29 mouse cellular contexts compared by ENCODE assay signal in the genomic region with DNA sequence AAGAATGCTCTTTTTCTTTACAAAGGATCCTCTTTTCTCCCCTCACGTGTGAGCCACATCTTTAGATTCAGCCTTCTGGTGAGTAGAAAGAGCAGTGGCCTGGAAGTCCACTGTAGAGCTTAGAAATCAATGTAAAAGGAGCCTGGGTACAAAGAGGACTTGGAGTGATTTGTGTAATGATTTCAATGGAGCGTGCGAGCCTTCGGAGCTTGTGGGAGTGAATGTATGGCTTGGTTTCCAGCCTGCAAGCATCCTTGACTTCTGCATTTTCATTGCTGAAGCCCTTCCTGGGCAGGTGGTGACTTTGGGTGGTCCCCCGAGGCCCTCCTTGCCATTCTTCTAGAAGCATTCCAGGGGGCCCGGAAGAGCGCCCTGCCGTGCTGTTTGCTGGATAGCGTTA. TPM values are rescaled to one million over a fixed set of nuclear protein-coding genes. Genes with fewer than 3 reads are reported as not detected.
DNase-seq lines count a peak whose midpoint lies in the region; ATAC-seq and TF ChIP-seq lines count a peak whose summit lies in the region.
"Had no signal": no experiment of that assay in that cellular context is flagged by ENCODE, and none has a peak within 500 bp of the region (broad histone marks: within the 10 kb centered on the region; RNA-seq: fewer than 3 reads in every experiment).

No protein-coding gene starts in this region.

- no peaks in the 10 kb centered on the region for H3K27me3 ChIP-seq in kidney, embryonic 14.5 days (ENCODE audit: control insufficient read depth, insufficient read depth, low read length)
- H3K27me3 ChIP-seq in neural tube, embryonic 11.5 days (ENCODE audit: control insufficient read depth, insufficient read depth, low read length): no peaks in the 10 kb centered on the region
- H3K27me3 ChIP-seq in neural tube, embryonic 13.5 days: no peaks in the 10 kb centered on the region; the same call in 1 of the 2 replicates
- H3K27me3 ChIP-seq in limb, embryonic 10.5 days (ENCODE audit: low read depth, poor library complexity, severe bottlenecking): 0 out of 2 replicates have a peak, but pooled peaks cover 4% of the 10 kb centered on the region
- H3K27me3 ChIP-seq: hindbrain, embryonic 15.5 days; Patski had no signal

- ATAC-seq in kidney, embryonic 14.5 days (ENCODE audit: low FRiP score, low TSS enrichment): 0 out of 2 replicates have a peak, but pooled peaks have one; percentile 46
- no peak for ATAC-seq in neural tube, embryonic 11.5 days (ENCODE audit: insufficient read depth, low FRiP score, low TSS enrichment)
- peak; percentile 81 for ATAC-seq in neural tube, embryonic 13.5 days (ENCODE audit: low read depth)
- ATAC-seq: CD4-positive, CD25-positive, alpha-beta regulatory T cell, adult 4 months; forebrain, postnatal 0 days; inflammation-experienced regulatory T-cells, adult 6 months; Patski had no signal

- H3K36me3 ChIP-seq in kidney, embryonic 14.5 days (ENCODE audit: control insufficient read depth, insufficient read depth, low read length): no peaks in the 10 kb centered on the region; the same call in 1 of the 2 replicates
- H3K36me3 ChIP-seq in neural tube, embryonic 11.5 days (ENCODE audit: control insufficient read depth, insufficient read depth, low read length): no peaks in the 10 kb centered on the region
- peaks cover 3% of the 10 kb centered on the region; the same call in 1 of the 2 replicates for H3K36me3 ChIP-seq in ES-E14 (ENCODE audit: control insufficient read depth, insufficient read depth, low read length, poor library complexity, severe bottlenecking)
- no peaks in the 10 kb centered on the region for H3K36me3 ChIP-seq in neural tube, embryonic 13.5 days
- H3K36me3 ChIP-seq in limb, embryonic 10.5 days: no peaks in the 10 kb centered on the region
- H3K36me3 ChIP-seq: hindbrain, embryonic 10.5 days; hindbrain, embryonic 15.5 days; midbrain, embryonic 12.5 days had no signal

- no peak overlapping the region for H3K4me3 ChIP-seq in kidney, embryonic 14.5 days (ENCODE audit: low read length)
- no peak overlapping the region for H3K4me3 ChIP-seq in neural tube, embryonic 11.5 days (ENCODE audit: low read depth, low read length)
- H3K4me3 ChIP-seq in ES-E14 (ENCODE audit: insufficient read depth in 1 of 2, low read depth in 1 of 2, low read length in 2 of 2, poor library complexity in 1 of 2, severe bottlenecking in 1 of 2): peak overlapping the region in 1 of 2 experiments; percentile 3; a peak in 1 of 4 replicates
- no peak overlapping the region for H3K4me3 ChIP-seq in neural tube, embryonic 13.5 days
- H3K4me3 ChIP-seq in limb, embryonic 10.5 days: no peak overlapping the region
- H3K4me3 ChIP-seq: hindbrain, embryonic 10.5 days; hindbrain, embryonic 15.5 days; midbrain, embryonic 12.5 days had no signal

- H3K27ac ChIP-seq in kidney, embryonic 14.5 days (ENCODE audit: low read depth, low read length): no peak overlapping the region; the same call in 1 of the 2 replicates
- H3K27ac ChIP-seq in neural tube, embryonic 11.5 days (ENCODE audit: low read depth, low read length): peak overlapping the region; percentile 15; the same call in 1 of the 2 replicates
- H3K27ac ChIP-seq in ES-E14 (ENCODE audit: insufficient read depth, low read depth, low read length, poor library complexity, severe bottlenecking): peak overlapping the region; percentile 64
- H3K27ac ChIP-seq in neural tube, embryonic 13.5 days (replicated peaks): peak overlapping the region; percentile 55
- no peak overlapping the region for H3K27ac ChIP-seq in limb, embryonic 10.5 days
- H3K27ac ChIP-seq: hindbrain, embryonic 10.5 days; hindbrain, embryonic 15.5 days; liver, embryonic 14.5 days; midbrain, embryonic 12.5 days had no signal

- H3K9ac ChIP-seq in kidney, embryonic 14.5 days (ENCODE audit: low read depth, low read length): no peak overlapping the region
- H3K9ac ChIP-seq in neural tube, embryonic 11.5 days (ENCODE audit: low read length): no peak overlapping the region
- no peak overlapping the region for H3K9ac ChIP-seq in ES-E14 (ENCODE audit: insufficient read depth, low read depth, low read length, poor library complexity, severe bottlenecking)
- no peak overlapping the region for H3K9ac ChIP-seq in neural tube, embryonic 13.5 days
- H3K9ac ChIP-seq: forebrain, postnatal 0 days; hindbrain, embryonic 15.5 days; liver, embryonic 14.5 days; midbrain, embryonic 12.5 days had no signal

- no peaks in the 10 kb centered on the region for H3K4me1 ChIP-seq in kidney, embryonic 14.5 days (ENCODE audit: control insufficient read depth, insufficient read depth, low read length)
- peaks cover 14% of the 10 kb centered on the region for H3K4me1 ChIP-seq in neural tube, embryonic 11.5 days (ENCODE audit: control insufficient read depth, insufficient read depth, low read length)
- peaks cover 10 to 30% of the 10 kb centered on the region in 2 experiments for H3K4me1 ChIP-seq in ES-E14 (ENCODE audit: control insufficient read depth in 2 of 2, insufficient read depth in 2 of 2, low read length in 2 of 2, poor library complexity in 1 of 2)
- H3K4me1 ChIP-seq in neural tube, embryonic 13.5 days (replicated peaks): peaks cover 29% of the 10 kb centered on the region
- H3K4me1 ChIP-seq in limb, embryonic 10.5 days: peaks cover 19% of the 10 kb centered on the region

- no peak overlapping the region for H3K4me2 ChIP-seq in kidney, embryonic 14.5 days (replicated peaks; ENCODE audit: low read depth, low read length)
- no peak overlapping the region for H3K4me2 ChIP-seq in neural tube, embryonic 11.5 days (ENCODE audit: low read depth)
- H3K4me2 ChIP-seq in neural tube, embryonic 13.5 days: no peak overlapping the region
- H3K4me2 ChIP-seq: hindbrain, embryonic 15.5 days; midbrain, embryonic 12.5 days had no signal

- in situ Hi-C loops in ES-E14 (cut with MboI; ENCODE audit: low sequenced_read_pairs in 2 of 2, unreplicated experiment in 2 of 2): no loop called here

- no peaks in the 10 kb centered on the region for H3K9me3 ChIP-seq in kidney, embryonic 14.5 days (ENCODE audit: control insufficient read depth, low read length)
- no peaks in the 10 kb centered on the region for H3K9me3 ChIP-seq in neural tube, embryonic 11.5 days (ENCODE audit: control insufficient read depth, low read length)
- H3K9me3 ChIP-seq in ES-E14 (ENCODE audit: control insufficient read depth, insufficient read depth, low read depth, low read length): no peaks in the 10 kb centered on the region
- no peaks in the 10 kb centered on the region for H3K9me3 ChIP-seq in neural tube, embryonic 13.5 days
- H3K9me3 ChIP-seq in limb, embryonic 10.5 days (replicated peaks): no peaks in the 10 kb centered on the region
- H3K9me3 ChIP-seq: hindbrain, embryonic 10.5 days; hindbrain, embryonic 15.5 days; midbrain, embryonic 12.5 days had no signal

- DNase-seq in kidney, adult 8-10 months: no peak
- DNase-seq in neural tube, embryonic 11.5 days (ENCODE audit: low spot score): peak; percentile 51
- no peak for DNase-seq in neural tube, embryonic 10.5 days (ENCODE audit: extremely low spot score, low spot score)
- DNase-seq in ES-E14 (ENCODE audit: low read depth, low spot score): no peak
- DNase-seq in limb, embryonic 10.5 days (ENCODE audit: low spot score): no peak
- no peak for DNase-seq in adrenal gland, postnatal 10 days
- DNase-seq: adrenal gland, postnatal 25 days; cerebellum, adult 18-20 months; cerebellum, postnatal 14 days; forebrain, postnatal 0 days; gastrocnemius, postnatal 10 days; heart, postnatal 14 days; kidney, adult 11 months; kidney, postnatal 4 days; liver; lung, adult 2 months; lung, postnatal 14 days; right cerebral cortex, postnatal 14 days had no signal

- 34% methylated on average over 9 of the region's 9 CpGs for WGBS in kidney, embryonic 14.5 days
- WGBS in neural tube, embryonic 11.5 days: 29% methylated on average over 9 of the region's 9 CpGs
- 22% methylated on average over 9 of the region's 9 CpGs for WGBS in neural tube, embryonic 13.5 days
- WGBS in limb, embryonic 10.5 days: 79% methylated on average over 9 of the region's 9 CpGs

TF ChIP-seq in ES-E14, 5 proteins besides CTCF, POLR2A, EP300 and RAD21:
- no peak for TF ChIP-seq CHD2 (IDR thresholded peaks at IDR 0.05; ENCODE audit: low read depth, low read length)
- TF ChIP-seq ZNF384 (IDR thresholded peaks at IDR 0.05; ENCODE audit: low read depth, low read length): no peak
- no peak for TF ChIP-seq HCFC1 (IDR thresholded peaks at IDR 0.05; ENCODE audit: borderline replicate concordance, insufficient read depth, low read length)
- no peak for TF ChIP-seq ZC3H11A (IDR thresholded peaks at IDR 0.05; ENCODE audit: borderline replicate concordance, low read depth, low read length)
- no peak for TF ChIP-seq MAFK (IDR thresholded peaks at IDR 0.05; ENCODE audit: insufficient read depth, low read depth, low read length)

RNA-seq across cellular contexts. Expression of a gene that starts 20.1 kb away (rescaled TPM):
- 44.4 and 64.6 TPM in 2 replicates for polyA plus RNA-seq in kidney, embryonic 14.5 days (2014; fragmentation: Nextera tagmentation; extraction: Ambion mirVana)
- polyA plus RNA-seq in neural tube, embryonic 11.5 days (2014; fragmentation: Nextera tagmentation; extraction: Ambion mirVana): 32.3 and 35.2 TPM in 2 replicates
- total RNA-seq in ES-E14 (2012; rRNA removed): 22.5 and 26.4 TPM in 2 replicates
- 17.1 and 17.2 TPM in 2 replicates for polyA plus RNA-seq in neural tube, embryonic 13.5 days (2015; fragmentation: Nextera tagmentation; extraction: Ambion mirVana)
- 12.8 and 18.3 TPM in 2 replicates for polyA plus RNA-seq in limb, embryonic 10.5 days (2016; fragmentation: Nextera tagmentation; extraction: Ambion mirVana)
- 1 to 10 TPM; 1.6 to 4.3 TPM for total RNA-seq in adrenal gland, postnatal 10 days (2021)
- total RNA-seq: adrenal gland, postnatal 25 days; megakaryocyte progenitor cell, adult 5-6 weeks; MEL had no signal
- polyA plus RNA-seq: CD4-positive, CD25-positive, alpha-beta regulatory T cell, adult 4 months; inflammation-experienced regulatory T-cells, adult 6 months had no signal

Comparison
In these comparisons a context has a peak if more than half of its experiments do, and no peak if none do; other contexts are left out.
1. H3K27ac ChIP-seq: peak in neural tube, embryonic 11.5 days (single experiment), ES-E14 (single experiment) and neural tube, embryonic 13.5 days (single experiment); none in kidney, embryonic 14.5 days (single experiment) and limb, embryonic 10.5 days (single experiment).